Mouse (Mus musculus) hindbrain, embryonic 11.5 days (tissue): ENCODE measurements around the gene Plekha5. TPM values are rescaled to one million over a fixed set of nuclear protein-coding genes. Genes with fewer than 3 reads are reported as not detected.
A peak's percentile ranks its signal among the peaks of the same experiment; 100 is the strongest.

Experiments used
- ATAC-seq: fragments of 200-750 bp; cut with Nextera tagmentation; 2 replicates; pipeline ENCODE4 v1.8.0; 2017; ENCODE audit warnings: mild to moderate bottlenecking, moderate TSS enrichment, moderate library complexity; ENCODE audit not compliant: low FRiP score
- DNase-seq: peaks from one replicate; pipeline ENCODE4 v3.0.0-alpha.2; 2015; ENCODE audit warnings: low spot score
- H3K27ac ChIP-seq: fragments of 300-500 bp; sonication (generic); 2 replicates; pipeline ENCODE4 v1.5.1; 2014; ENCODE audit warnings: mild to moderate bottlenecking, low read depth, low read length
- H3K27me3 ChIP-seq: fragments of 300-500 bp; sonication (generic); 2 replicates; pipeline ENCODE4 v1.6.1; 2014; ENCODE audit warnings: mild to moderate bottlenecking, low read length, moderate library complexity, mixed read lengths; ENCODE audit not compliant: control insufficient read depth, insufficient read depth
- H3K36me3 ChIP-seq: fragments of 300-500 bp; sonication (generic); 2 replicates; pipeline ENCODE4 v1.6.1; 2014; ENCODE audit warnings: mild to moderate bottlenecking, low read length, moderate library complexity, mixed read lengths; ENCODE audit not compliant: control insufficient read depth, insufficient read depth
- H3K4me1 ChIP-seq: fragments of 300-500 bp; sonication (generic); replicated peaks from 2 replicates; pipeline ENCODE4 v1.6.1; 2014; ENCODE audit warnings: low read length, mixed read lengths; ENCODE audit not compliant: control insufficient read depth, insufficient read depth
- H3K4me2 ChIP-seq: fragments of 300-500 bp; sonication (generic); replicated peaks from 2 replicates; pipeline ENCODE4 v1.6.1; 2014; ENCODE audit warnings: mild to moderate bottlenecking, low read depth, low read length
- H3K4me3 ChIP-seq: fragments of 300-500 bp; sonication (generic); 2 replicates; pipeline ENCODE4 v1.5.1; 2014; ENCODE audit warnings: low read depth, low read length
- H3K9ac ChIP-seq: fragments of 300-500 bp; sonication (generic); 2 replicates; pipeline ENCODE4 v1.6.1; 2014; ENCODE audit warnings: low read depth, low read length
- H3K9me3 ChIP-seq: fragments of 300-500 bp; sonication (generic); 2 replicates; pipeline ENCODE4 v1.6.1; 2016; ENCODE audit warnings: low read length; ENCODE audit not compliant: control insufficient read depth
- WGBS: fragments of 180-500 bp; shearing (Covaris S2); extraction: QIAGEN DNeasy Blood & Tissue Kit; methylation state at CpG from one replicate; pipeline ENCODE4 v1.1.7; 2014; 5-methylcytosine and 5-hydroxymethylcytosine counted together
- polyA plus RNA-seq: library from polyadenylated mRNA; unstranded; fragments of >200 nt; fragmentation: Nextera tagmentation; extraction: Ambion mirVana; gene quantifications from 2 replicates; pipeline ENCODE4 v1.2.1, GENCODE M21; 2014

Gene Plekha5
- polyA plus RNA-seq = 50.8 and 55.1 TPM in 2 replicates

DNA sequence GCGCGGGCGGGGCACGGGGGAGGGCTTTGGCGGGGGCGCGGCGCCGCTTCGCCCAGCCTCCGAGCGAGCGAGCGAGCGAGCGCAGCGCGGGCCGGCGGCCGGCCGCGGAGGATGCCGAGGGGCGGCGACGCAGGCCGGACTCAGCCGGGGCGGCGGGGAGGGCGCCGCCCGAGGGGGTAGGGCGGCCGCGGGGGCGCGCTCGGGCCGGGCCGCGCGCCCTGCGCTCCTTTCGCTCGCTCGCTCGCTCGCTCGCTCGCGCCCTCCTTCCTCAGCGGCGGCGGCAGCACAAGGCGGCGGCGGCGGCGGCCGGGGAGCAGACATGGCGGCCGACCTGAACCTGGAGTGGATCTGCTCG, at the start of gene Plekha5:
Gene Plekha5, plus strand, starts transcription at position 209 of the 355 bp plus-strand sequence.
- peak; percentile 86 for DNase-seq
- 0 out of 2 replicates have a peak, but pooled peaks cover 1% of the 10 kb centered on the region for H3K36me3 ChIP-seq
- H3K9ac ChIP-seq = peak within 1 kb of the TSS; percentile 93
- peak within 1 kb of the TSS; percentile 84 for H3K4me3 ChIP-seq
- H3K4me1 ChIP-seq = no peaks in the 10 kb centered on the region
- peak within 1 kb of the TSS; percentile 86 for H3K27ac ChIP-seq
- ATAC-seq = peak; percentile 91
- no peaks in the 10 kb centered on the region for H3K27me3 ChIP-seq
- no peaks in the 10 kb centered on the region for H3K9me3 ChIP-seq
- 0% methylated on average over 8 of the region's 65 CpGs for WGBS
- H3K4me2 ChIP-seq = peak within 1 kb of the TSS; percentile 72

DNA sequence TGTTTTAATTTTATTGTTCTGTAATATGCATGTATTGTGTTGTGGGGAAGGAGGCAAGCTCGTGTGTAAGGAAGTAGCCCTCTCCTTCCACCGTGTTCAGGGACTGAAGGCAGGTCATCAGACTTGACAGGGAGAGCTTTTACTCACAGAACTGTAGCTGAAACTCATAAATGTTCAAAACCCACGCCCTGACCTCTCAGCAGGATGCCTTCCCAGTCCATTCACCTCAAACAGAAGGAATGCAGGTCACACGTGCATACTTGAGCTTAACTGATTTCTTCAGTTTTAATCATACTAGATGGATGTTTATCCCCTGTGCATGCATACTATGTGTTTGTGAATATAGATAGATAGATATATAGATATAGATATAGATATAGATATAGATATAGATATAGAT, 48.2 kb upstream of the Plekha5 start:
- H3K4me3 ChIP-seq = no peak overlapping the region
- no peaks in the 10 kb centered on the region for H3K27me3 ChIP-seq
- no peaks in the 10 kb centered on the region for H3K36me3 ChIP-seq
- no peak overlapping the region for H3K4me2 ChIP-seq
- WGBS = 34% methylated on average over 4 of the region's 4 CpGs
- no peaks in the 10 kb centered on the region for H3K4me1 ChIP-seq
- H3K9ac ChIP-seq = no peak overlapping the region
- H3K27ac ChIP-seq = no peak overlapping the region
- ATAC-seq (no peak), DNase-seq (no peak)
- H3K9me3 ChIP-seq = no peaks in the 10 kb centered on the region

DNA sequence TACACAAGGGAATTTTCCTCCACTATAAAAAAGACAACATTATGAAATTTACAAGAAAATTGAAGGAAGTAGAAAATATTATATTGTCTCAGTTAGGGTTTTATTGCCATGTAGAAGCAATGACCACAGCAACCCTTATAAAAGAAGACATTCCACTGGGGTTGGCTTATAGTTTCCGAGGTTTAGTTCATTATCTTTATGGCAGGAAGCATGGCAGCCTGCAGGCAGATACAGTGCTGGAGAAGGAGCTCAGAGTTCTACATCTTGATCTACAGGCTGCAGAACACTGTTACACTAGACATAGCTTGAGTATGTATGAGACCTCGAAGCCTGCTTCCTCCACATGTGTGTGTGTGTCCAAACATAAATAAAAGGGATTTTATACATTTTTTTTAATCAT, 43.3 kb upstream of the Plekha5 start:
- Histone ChIP-seq H3K4me3 (no peak overlapping the region), H3K4me2 (no peak overlapping the region), H3K36me3 (no peaks in the 10 kb centered on the region), H3K27me3 (no peaks in the 10 kb centered on the region), H3K9me3 (no peaks in the 10 kb centered on the region), H3K9ac (no peak overlapping the region), H3K27ac (no peak overlapping the region), H3K4me1 (no peaks in the 10 kb centered on the region)
- ATAC-seq = peak; percentile 12; the same call in 1 of the 2 replicates
- WGBS = 83% methylated on average over 2 of the region's 2 CpGs
- no peak for DNase-seq

DNA sequence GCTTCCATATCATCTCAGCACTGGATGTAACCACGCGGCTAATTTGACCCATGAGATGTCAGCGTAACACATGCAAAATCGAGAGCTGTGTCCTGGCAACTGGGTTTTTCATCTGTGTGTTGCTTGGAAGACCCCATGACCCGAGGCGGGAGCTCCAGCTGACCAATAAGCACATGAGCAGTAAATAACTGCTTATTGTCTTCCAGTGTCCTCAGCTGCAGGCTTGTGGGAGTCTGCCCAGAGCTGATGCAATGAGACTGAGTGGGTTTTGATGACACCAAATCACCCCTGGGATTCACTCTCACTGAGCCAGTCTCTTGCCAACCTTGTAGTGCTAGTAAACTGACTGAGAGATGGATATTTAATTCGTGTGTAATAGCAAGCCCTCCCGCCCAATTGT, 42.7 kb upstream of the Plekha5 start:
- no peak for DNase-seq
- Histone ChIP-seq H3K27ac (no peak overlapping the region), H3K9ac (no peak overlapping the region), H3K27me3 (no peaks in the 10 kb centered on the region), H3K4me2 (no peak overlapping the region), H3K4me1 (no peaks in the 10 kb centered on the region), H3K4me3 (no peak overlapping the region), H3K36me3 (no peaks in the 10 kb centered on the region), H3K9me3 (no peaks in the 10 kb centered on the region)
- peak; percentile 49 for ATAC-seq
- WGBS = 78% methylated on average over 8 of the region's 8 CpGs

DNA sequence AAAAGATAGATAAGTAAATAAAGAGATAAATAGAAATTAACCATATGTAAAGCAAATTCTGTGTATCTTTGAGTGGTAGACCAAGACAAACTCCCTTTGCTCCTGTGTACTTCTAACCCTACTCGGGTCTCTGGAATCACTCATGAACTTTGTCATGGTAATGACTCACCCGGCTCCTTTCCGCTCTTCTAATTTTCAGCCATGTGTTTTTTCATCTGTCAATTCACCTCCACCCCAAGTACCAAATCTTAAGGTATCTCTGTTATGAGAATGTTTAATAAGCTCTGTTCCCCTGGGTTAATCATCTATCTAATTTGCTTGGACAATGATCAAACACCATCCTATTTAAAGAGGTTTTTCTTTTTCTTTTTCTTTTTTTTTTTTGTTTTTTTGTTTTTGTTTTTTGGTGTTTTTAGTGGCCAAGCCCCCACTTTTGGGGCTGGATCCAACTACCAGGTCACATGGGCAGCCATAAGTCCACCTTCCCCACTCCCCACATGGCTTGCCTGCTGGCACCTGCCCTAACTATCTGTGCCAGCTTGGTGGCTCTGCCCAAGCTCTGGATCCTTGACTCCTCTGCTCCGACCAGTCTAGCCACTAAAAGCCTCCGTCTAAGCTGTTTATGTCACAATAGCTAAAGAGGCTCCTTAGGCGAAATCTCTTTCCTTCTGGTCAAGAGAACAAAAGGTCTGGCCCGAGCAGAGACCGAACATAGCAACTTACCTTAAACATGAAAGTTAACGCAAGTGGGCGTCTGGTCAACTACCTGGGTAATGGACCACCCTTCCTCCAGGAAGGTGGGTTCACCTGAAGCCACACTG, 40.1 kb upstream of the Plekha5 start:
- H3K4me1 ChIP-seq = no peaks in the 10 kb centered on the region
- ATAC-seq (no peak), DNase-seq (no peak)
- H3K9ac ChIP-seq = no peak overlapping the region
- no peaks in the 10 kb centered on the region for H3K27me3 ChIP-seq
- H3K9me3 ChIP-seq = no peaks in the 10 kb centered on the region
- WGBS = 94% methylated on average over 10 of the region's 10 CpGs
- no peak overlapping the region for H3K4me2 ChIP-seq
- no peak overlapping the region for H3K27ac ChIP-seq
- no peaks in the 10 kb centered on the region for H3K36me3 ChIP-seq
- H3K4me3 ChIP-seq = no peak overlapping the region

DNA sequence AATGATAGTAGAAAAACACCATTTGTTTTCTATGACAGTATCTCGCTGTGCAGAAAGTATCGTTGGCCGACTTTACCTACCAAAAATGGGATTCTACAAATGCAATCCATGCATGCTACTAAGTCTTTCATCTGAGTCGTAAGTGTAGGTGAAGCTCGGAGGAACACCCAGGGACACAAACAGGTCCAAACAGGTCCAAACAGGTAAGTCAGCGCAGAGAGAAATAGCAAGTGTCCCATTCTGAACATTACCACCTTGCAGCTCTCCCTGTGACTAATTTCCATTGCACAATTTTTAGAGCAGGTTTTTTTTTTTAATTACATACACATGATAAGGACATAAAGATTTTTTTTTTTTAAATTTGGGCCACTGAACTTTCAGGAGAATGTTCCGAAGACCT, 27.2 kb upstream of the Plekha5 start:
- H3K4me2 ChIP-seq = no peak overlapping the region
- no peaks in the 10 kb centered on the region for H3K9me3 ChIP-seq
- H3K9ac ChIP-seq = no peak overlapping the region
- no peaks in the 10 kb centered on the region for H3K36me3 ChIP-seq
- DNase-seq = no peak
- H3K27ac ChIP-seq = no peak overlapping the region
- no peak overlapping the region for H3K4me3 ChIP-seq
- no peaks in the 10 kb centered on the region for H3K27me3 ChIP-seq
- ATAC-seq = no peak
- 94% methylated on average over 7 of the region's 7 CpGs for WGBS
- H3K4me1 ChIP-seq = no peaks in the 10 kb centered on the region

DNA sequence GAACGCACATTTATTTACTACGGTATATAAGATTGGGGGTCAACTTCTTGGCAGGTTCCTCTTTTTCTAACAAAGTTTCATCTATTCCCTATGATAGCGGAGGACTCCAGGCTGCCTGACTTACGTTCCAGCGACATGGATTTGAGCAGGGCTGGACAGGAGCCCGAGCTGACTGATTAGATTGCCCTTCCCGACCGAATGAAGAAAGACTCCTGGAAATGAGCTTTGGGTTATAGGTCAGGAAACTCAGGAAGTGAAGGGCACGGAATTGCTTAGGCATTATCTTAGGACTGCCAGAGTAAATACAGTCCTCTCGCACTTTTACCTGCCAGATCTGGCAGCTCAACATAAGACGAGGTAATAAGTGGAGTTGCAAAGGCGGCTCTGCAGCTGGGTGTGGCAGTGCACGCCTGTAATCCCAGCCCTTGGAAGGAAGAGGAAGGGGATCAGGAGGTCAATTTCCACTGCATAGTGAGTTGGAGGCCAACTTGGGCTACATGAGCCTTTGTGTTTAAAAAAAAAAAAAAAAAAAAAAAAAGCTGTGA, 21.0 kb upstream of the Plekha5 start:
- Histone ChIP-seq H3K27me3 (no peaks in the 10 kb centered on the region), H3K27ac (no peak overlapping the region), H3K36me3 (no peaks in the 10 kb centered on the region), H3K9ac (no peak overlapping the region), H3K9me3 (no peaks in the 10 kb centered on the region), H3K4me2 (no peak overlapping the region), H3K4me1 (no peaks in the 10 kb centered on the region), H3K4me3 (no peak overlapping the region)
- ATAC-seq = no peak
- DNase-seq = no peak
- 87% methylated on average over 13 of the region's 13 CpGs for WGBS

DNA sequence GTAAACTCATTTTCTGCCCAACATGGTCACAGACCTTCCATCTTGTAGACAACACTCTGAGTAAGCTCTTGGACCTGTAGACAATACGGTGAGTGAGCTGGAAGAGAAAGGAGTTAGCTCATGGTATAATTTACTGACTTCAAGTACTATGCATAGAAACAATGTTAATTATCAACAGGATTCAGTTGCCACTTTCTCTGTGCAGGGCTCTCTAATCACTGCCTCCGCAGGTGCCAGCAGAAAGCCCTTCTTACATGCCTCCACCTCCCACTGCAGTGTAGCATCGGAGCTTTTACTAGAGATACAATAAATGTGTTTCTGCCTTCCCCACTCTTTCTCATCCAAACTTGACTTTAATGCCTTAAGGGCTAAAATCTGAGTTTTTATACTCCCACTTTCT, 11.9 kb upstream of the Plekha5 start:
- H3K9me3 ChIP-seq = no peaks in the 10 kb centered on the region
- WGBS = 90% methylated on average over 3 of the region's 3 CpGs

More for the DNA sequence above, 11.9 kb upstream of the Plekha5 start:
- DNase-seq = no peak
- no peak overlapping the region for H3K27ac ChIP-seq
- H3K9ac ChIP-seq = no peak overlapping the region
- ATAC-seq = no peak
- no peaks in the 10 kb centered on the region for H3K4me1 ChIP-seq
- H3K36me3 ChIP-seq = no peaks in the 10 kb centered on the region
- no peak overlapping the region for H3K4me3 ChIP-seq
- no peak overlapping the region for H3K4me2 ChIP-seq
- no peaks in the 10 kb centered on the region for H3K27me3 ChIP-seq
